Mouse (Mus musculus) erythroblast, embryonic 14.5 days (primary cell): ENCODE measurements around the gene Cys1.

Experiments used
- GATA1 ChIP-seq: IDR thresholded peaks from 2 replicates; pipeline ENCODE4 v1.6.1; 2012; ENCODE audit warnings: low read length, inconsistent platforms, mixed read lengths
- TAL1 ChIP-seq: IDR thresholded peaks from 3 replicates; pipeline ENCODE4 v1.6.1; 2012; ENCODE audit warnings: low read length, inconsistent platforms, mixed read lengths

DNA sequence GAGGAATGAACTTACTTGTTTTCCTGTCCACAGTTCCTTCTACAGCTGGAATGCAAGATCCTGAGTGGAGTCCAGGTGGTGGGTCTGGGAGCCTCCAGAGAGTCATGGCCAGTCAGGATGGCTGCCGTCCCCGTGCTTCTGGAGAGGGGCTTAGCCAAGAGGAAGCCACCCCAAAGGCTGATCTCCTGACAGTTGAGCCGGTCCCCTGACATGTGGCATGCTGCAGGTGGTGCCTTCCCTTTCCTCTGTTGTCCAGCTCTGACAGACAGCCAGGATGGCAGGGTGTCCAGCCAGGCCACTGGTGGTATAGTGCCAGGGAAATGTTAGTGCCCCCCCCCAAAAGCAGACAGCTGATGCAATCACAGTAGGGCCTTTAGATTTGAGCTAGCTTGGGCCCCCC is 16.9 kb upstream of the Cys1 start:
- TF ChIP-seq GATA1 = no peak
- no peak for TF ChIP-seq TAL1
